Mouse (Mus musculus) spleen, adult 2 months (tissue): ENCODE data around the gene Igf2r. TPM values are rescaled to one million over a fixed set of nuclear protein-coding genes. Genes with fewer than 3 reads are reported as not detected.

Experiments
- DNase-seq, 2 experiments: peaks; one replicate each; pipeline versions ENCODE4 v3.0.0 to v3.0.0-alpha.2; 2012 to 2021; ENCODE audit warnings: low spot score in 2 of 2, low read depth in 1 of 2
- H3K27ac ChIP-seq: fragments of 200-500 bp; 2 replicates; pipeline ENCODE4 v1.5.1; 2012; ENCODE audit warnings: low read length, inconsistent platforms; ENCODE audit not compliant: insufficient read depth
- H3K27me3 ChIP-seq: fragments of 200-500 bp; 2 replicates; pipeline ENCODE4 v1.6.1; 2012; ENCODE audit warnings: mild to moderate bottlenecking, moderate library complexity, low read length, inconsistent platforms; ENCODE audit not compliant: control insufficient read depth, insufficient read depth
- H3K36me3 ChIP-seq: fragments of 200-500 bp; 2 replicates; pipeline ENCODE4 v1.6.1; 2012; ENCODE audit warnings: mild to moderate bottlenecking, low read length, inconsistent platforms; ENCODE audit not compliant: control insufficient read depth, insufficient read depth
- H3K4me1 ChIP-seq: fragments of 200-500 bp; 2 replicates; pipeline ENCODE4 v1.6.1; 2011; ENCODE audit warnings: inconsistent platforms; ENCODE audit not compliant: control insufficient read depth, insufficient read depth, insufficient read length
- H3K4me3 ChIP-seq: fragments of 200-500 bp; 2 replicates; pipeline ENCODE4 v1.5.1; 2011; ENCODE audit warnings: mild to moderate bottlenecking, inconsistent platforms; ENCODE audit not compliant: insufficient read depth, insufficient read length; ENCODE audit errors: extremely low read depth
- CTCF ChIP-seq: fragments of 200-500 bp; IDR thresholded peaks from 2 replicates; pipeline ENCODE4 v1.5.1; 2011; ENCODE audit warnings: mild to moderate bottlenecking, inconsistent platforms; ENCODE audit not compliant: insufficient read depth, insufficient read length, insufficient replicate concordance; ENCODE audit errors: extremely low read depth
- POLR2A ChIP-seq: fragments of 200-500 bp; IDR thresholded peaks from 2 replicates; pipeline ENCODE4 v1.6.1; 2011; ENCODE audit warnings: low read depth, low read length, inconsistent platforms
- WGBS: fragments of 180-500 bp; shearing (Covaris S2); methylation state at CpG from one replicate; pipeline ENCODE4 v1.1.7; 2018; 5-methylcytosine and 5-hydroxymethylcytosine counted together
- polyA plus RNA-seq: library from polyadenylated mRNA; depleted of rRNA; stranded (reverse); fragments of >200 nt; gene quantifications from 2 replicates; pipeline ENCODE4 v1.2.3, GENCODE M21; 2012

Igf2r gene
- polyA plus RNA-seq, 1 experiment, result 7.2 TPM

DNA sequence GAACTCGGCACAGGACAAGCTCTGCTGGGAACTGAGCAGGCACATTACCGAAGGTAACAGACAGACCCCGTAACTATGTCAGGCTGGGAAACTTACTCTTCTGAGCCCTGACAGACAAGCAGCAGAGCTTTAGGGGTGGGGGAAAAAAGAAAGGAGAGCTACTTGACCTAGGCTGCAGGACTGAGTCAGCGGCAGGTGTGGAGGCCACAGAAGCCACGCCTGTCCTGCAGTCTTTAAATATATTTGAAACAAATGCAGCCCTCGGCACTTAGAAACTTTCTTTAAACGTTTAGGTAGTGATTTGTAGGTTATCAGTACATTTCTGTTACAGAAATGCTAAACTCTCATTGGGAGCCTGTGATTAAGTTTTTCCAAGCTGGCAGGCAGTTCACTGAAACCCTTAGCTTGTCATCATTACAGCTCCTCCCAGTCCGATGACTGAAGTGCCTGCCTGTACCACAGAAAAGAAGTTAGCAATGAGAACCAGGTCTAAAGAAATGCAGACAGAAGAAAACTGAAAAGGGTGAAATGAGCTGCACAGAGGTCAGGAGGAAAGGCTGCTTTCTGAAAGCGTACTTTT, 18.8 kb downstream of the Igf2r start:
- Histone ChIP-seq H3K27me3 (no peaks in the 10 kb centered on the region), H3K36me3 (no peaks in the 10 kb centered on the region), H3K4me3 (no peak overlapping the region), H3K27ac (no peak overlapping the region), H3K4me1 (peaks cover 10% of the 10 kb centered on the region; the same call in 1 of the 2 replicates)
- WGBS, result 61% methylated on average over 9 of the region's 9 CpGs
- no peak for DNase-seq
- TF ChIP-seq CTCF, result no peak
- TF ChIP-seq POLR2A, result no peak

DNA sequence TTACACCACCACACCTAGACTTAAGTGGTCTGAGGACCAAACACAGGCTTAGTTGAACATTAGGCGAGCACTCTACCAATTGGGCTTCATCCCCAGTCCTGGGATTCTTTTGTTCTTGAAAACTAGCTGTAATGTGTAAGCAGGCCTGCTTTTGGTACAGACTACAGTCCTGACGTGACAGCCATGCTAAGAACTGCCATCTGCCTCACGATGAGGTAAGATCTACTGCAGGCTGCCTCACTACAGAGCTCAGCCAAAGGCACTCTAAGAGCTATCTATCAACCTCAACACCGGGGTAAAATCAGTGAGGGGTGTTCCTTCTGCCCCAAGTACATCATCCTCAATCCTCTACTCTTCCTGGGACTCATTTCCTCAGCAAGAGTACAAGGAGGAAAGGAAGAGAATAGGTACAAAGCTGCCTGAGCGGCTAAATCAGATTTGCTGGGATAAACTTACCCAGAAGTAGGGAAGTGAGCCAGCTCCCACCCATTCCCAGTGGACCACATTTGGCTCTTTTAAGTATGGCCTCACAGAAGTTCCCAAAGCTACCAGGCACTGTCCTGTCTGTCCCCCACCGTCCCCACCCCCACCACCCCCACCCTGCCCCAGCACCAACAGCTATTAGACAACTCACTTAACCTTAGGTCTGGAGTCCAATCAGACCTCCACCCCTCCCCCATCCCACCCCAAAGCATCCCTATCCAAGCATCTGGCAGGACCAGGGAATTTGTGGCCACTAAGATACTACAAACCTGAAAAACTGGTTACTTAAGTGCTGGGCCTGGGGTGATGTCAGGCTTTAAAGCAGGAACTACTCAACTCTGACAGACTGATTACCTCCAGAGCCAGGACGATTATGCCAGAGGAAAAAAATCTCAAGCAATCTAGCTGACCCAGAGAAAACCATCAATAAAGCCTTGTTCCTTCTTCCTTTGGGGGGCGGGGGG, 19.8 kb downstream of the Igf2r start:
- H3K27me3 ChIP-seq, result no peaks in the 10 kb centered on the region
- H3K27ac ChIP-seq, result no peak overlapping the region
- DNase-seq, result no peak

DNA sequence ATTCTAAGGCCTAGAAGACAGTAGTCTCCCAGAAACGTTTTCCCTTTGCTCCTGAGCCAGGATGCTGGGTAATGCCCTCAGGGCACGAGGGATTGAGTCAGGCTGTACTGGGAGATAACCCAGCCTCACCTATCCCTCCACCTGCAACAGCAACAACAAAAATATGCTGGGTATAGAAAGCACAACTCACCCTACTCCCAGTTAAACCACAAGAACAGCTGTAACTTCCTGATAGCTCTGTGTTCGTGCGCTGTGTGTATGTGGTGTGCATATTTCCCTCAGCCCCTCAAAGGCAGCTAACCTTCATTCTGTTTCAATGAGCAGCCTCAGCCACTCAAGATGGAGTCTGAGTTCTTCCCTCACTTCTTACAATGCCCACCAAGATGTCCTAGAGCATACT, 23.7 kb downstream of the Igf2r start:
- Histone ChIP-seq H3K27ac (peak overlapping the region; percentile 43; the same call in 1 of the 2 replicates), H3K36me3 (no peaks in the 10 kb centered on the region), H3K4me1 (peaks cover 6% of the 10 kb centered on the region; the same call in 1 of the 2 replicates), H3K4me3 (no peak overlapping the region), H3K27me3 (no peaks in the 10 kb centered on the region)
- TF ChIP-seq CTCF (no peak), POLR2A (no peak)
- no peak for DNase-seq
- WGBS, result 7% methylated on average over 4 of the region's 4 CpGs

More for the DNA sequence above, 19.8 kb downstream of the Igf2r start:
- peaks cover 6% of the 10 kb centered on the region; the same call in 1 of the 2 replicates for H3K4me1 ChIP-seq
- WGBS, result 70% methylated on average over 8 of the region's 8 CpGs
- no peak overlapping the region for H3K4me3 ChIP-seq
- TF ChIP-seq POLR2A (no peak), CTCF (no peak)
- no peaks in the 10 kb centered on the region for H3K36me3 ChIP-seq

DNA sequence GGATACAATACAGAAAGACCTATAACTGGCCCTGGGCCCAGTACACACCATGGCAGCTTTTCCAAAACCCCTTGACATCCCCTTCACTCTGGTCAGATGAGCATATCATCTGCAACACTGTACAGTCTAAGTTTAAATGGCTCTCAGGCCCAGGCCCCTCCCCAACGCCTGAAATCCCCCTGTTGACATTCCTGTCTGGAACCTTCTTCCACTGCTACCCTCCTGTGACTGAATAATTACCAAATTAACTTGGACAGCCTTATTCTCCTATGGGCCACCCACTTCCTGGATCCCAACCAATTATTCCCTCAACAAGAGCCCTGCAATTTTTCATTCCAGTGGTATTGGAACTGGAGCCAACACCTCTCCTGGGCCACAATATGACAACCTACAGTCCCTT, 25.4 kb downstream of the Igf2r start:
- WGBS, result 85% methylated on average over 1 of the region's 1 CpGs
- H3K27ac ChIP-seq, result no peak overlapping the region
- no peaks in the 10 kb centered on the region for H3K27me3 ChIP-seq
- TF ChIP-seq POLR2A (no peak), CTCF (no peak)
- peaks cover 6% of the 10 kb centered on the region; the same call in 1 of the 2 replicates for H3K4me1 ChIP-seq
- no peaks in the 10 kb centered on the region for H3K36me3 ChIP-seq
- no peak for DNase-seq
- no peak overlapping the region for H3K4me3 ChIP-seq

DNA sequence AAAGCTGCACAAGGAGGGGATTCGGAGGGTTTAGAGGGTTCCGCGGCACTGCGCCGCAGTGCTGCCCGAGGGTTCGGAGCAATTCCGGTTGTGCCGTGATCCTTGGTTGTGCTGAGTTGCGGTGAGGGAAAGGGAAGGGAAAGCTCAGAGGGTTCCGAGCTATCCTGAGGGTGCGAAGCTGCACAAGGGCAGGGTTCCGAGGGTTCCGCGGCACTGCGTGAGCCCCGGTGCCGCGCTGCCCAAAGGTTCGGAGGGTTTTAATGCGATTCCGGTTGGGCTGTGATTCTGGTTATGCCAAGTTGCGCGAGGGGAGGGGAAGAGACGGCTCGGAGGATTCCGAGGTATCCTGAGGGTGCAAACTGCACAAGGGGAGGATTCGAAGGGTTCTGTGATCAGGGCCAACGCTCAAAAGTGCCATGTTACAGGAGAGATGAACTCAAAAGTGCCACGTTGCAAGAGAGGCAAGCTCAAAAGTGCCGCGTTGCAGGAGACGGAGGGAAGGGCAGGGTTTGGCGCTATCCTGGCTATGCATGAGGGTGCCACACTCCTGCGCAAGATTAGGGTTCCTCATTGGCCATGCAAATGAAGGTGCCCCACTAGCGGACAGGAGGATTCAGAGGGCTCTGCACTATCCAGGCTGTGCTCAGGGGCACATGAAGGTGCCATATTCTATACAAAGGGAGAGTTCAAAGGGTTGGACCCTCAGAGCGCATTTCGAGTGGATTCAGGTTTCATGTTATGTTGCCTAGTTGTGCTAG, 27.1 kb downstream of the Igf2r start:
- TF ChIP-seq POLR2A (no peak), CTCF (no peak)
- no peak for DNase-seq
- 50% methylated on average over 38 of the region's 38 CpGs for WGBS
- Histone ChIP-seq H3K27ac (no peak overlapping the region), H3K4me3 (peak overlapping the region; percentile 56), H3K27me3 (no peaks in the 10 kb centered on the region), H3K4me1 (peaks cover 6% of the 10 kb centered on the region; the same call in 1 of the 2 replicates), H3K36me3 (0 out of 2 replicates have a peak, but pooled peaks cover 1% of the 10 kb centered on the region)

DNA sequence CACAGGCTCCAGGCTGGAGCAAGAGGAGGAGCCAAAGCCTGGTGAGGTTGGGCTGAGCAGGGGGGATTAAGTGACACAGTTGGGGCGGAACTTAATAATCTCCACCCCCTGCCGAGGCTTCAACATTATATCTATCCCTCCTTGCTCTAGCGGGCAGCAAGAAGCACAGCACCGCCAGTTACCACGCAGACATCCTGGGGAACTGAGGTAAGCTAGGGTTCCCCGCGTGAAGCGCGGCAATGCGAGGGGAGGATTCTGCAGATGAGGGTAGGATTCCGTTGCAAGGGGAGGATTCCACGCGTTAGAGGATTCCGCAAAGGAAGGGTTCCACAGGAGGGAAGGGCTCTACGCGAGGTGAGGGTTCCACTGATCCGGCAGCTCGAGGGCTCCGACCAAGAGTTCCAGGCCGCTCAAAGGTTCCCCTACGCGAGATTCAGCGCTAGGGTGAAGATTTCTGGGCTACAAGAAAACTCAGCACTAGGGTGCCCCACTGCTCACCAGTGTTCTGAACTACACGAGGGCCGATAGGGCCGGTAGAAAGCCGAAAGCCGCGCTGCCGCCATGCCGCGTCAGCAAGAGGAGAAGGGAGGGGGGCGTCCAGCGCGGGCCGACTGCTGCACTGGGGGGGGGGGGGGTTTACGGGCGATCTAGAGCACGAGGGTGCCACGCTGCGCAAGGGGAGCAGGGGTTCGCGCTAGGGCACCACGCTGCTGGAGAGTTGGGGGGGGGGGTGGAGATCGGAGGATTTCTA, 28.1 kb downstream of the Igf2r start:
- peak; percentile 11 to 25 for DNase-seq
- Histone ChIP-seq H3K4me3 (peak overlapping the region; percentile 56; the same call in 1 of the 2 replicates), H3K27me3 (no peaks in the 10 kb centered on the region), H3K36me3 (0 out of 2 replicates have a peak, but pooled peaks cover 1% of the 10 kb centered on the region), H3K27ac (peak overlapping the region; percentile 47), H3K4me1 (peaks cover 6% of the 10 kb centered on the region; the same call in 1 of the 2 replicates)
- 54% methylated on average over 45 of the region's 45 CpGs for WGBS
- no peak for TF ChIP-seq CTCF
- TF ChIP-seq POLR2A, result no peak
